Mouse (Mus musculus) forebrain, embryonic 12.5 days (tissue): ENCODE data around the gene Alox8. TPM values are rescaled to one million over a fixed set of nuclear protein-coding genes. Genes with fewer than 3 reads are reported as not detected.

Experiments used
- ATAC-seq: fragments of 200-750 bp; cut with Nextera tagmentation; 2 replicates; pipeline ENCODE4 v1.8.0; 2017; ENCODE audit warnings: moderate TSS enrichment; ENCODE audit not compliant: low FRiP score
- H3K27ac ChIP-seq: fragments of 300-500 bp; sonication (generic); 2 replicates; pipeline ENCODE4 v1.5.1; 2016; ENCODE audit warnings: mild to moderate bottlenecking
- H3K27me3 ChIP-seq: fragments of 300-500 bp; sonication (generic); 2 replicates; pipeline ENCODE4 v1.6.1; 2016; ENCODE audit warnings: mild to moderate bottlenecking
- H3K36me3 ChIP-seq: fragments of 300-500 bp; sonication (generic); replicated peaks from 2 replicates; pipeline ENCODE4 v1.6.1; 2016; ENCODE audit warnings: mild to moderate bottlenecking
- H3K4me1 ChIP-seq: fragments of 300-500 bp; sonication (generic); 2 replicates; pipeline ENCODE4 v1.6.1; 2016
- H3K4me2 ChIP-seq: fragments of 300-500 bp; sonication (generic); 2 replicates; pipeline ENCODE4 v1.6.1; 2016; ENCODE audit warnings: mild to moderate bottlenecking, moderate library complexity
- H3K4me3 ChIP-seq: fragments of 300-500 bp; sonication (generic); replicated peaks from 2 replicates; pipeline ENCODE4 v1.5.1; 2016; ENCODE audit warnings: mild to moderate bottlenecking
- H3K9ac ChIP-seq: fragments of 300-500 bp; sonication (generic); 2 replicates; pipeline ENCODE4 v1.6.1; 2016; ENCODE audit warnings: mild to moderate bottlenecking
- H3K9me3 ChIP-seq: fragments of 300-500 bp; sonication (generic); 2 replicates; pipeline ENCODE4 v1.6.1; 2016
- WGBS: fragments of 180-500 bp; shearing (Covaris S2); methylation state at CpG from one replicate; pipeline ENCODE4 v1.1.7; 2016; 5-methylcytosine and 5-hydroxymethylcytosine counted together
- polyA plus RNA-seq: library from polyadenylated mRNA; unstranded; fragments of >200 nt; fragmentation: Nextera tagmentation; extraction: Ambion mirVana; gene quantifications from 2 replicates; pipeline ENCODE4 v1.2.1, GENCODE M21; 2016

The Alox8 gene
- polyA plus RNA-seq, 1 experiment from 2014 or later, result not detected

DNA sequence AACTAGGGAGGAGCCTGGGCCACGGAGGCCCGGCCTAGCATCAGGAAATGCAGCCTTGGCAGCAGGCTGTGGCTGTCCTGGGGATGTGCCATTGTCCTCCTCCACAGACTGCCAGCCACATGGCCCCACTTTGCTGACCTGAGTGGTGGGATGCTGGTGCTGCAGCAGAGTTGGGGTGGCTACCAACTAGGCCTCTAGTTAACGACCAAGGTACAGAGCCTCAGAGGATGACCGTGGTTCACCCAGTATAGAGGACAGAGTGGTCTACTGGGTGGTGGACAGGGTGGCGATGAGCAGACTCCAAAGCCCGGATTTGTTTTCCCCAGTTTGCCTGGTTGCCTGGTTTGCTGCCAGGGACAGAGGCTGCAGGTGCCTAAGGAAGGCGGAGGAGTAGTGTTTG is 22.9 kb downstream of the Alox8 start:
- Histone ChIP-seq H3K27me3 (peaks cover 5% of the 10 kb centered on the region; the same call in 1 of the 2 replicates), H3K27ac (no peak overlapping the region), H3K4me1 (no peaks in the 10 kb centered on the region; the same call in 1 of the 2 replicates), H3K9ac (no peak overlapping the region), H3K36me3 (no peaks in the 10 kb centered on the region), H3K4me2 (no peak overlapping the region), H3K4me3 (no peak overlapping the region), H3K9me3 (no peaks in the 10 kb centered on the region)
- WGBS, result 87% methylated on average over 7 of the region's 7 CpGs
- no peak for ATAC-seq

DNA sequence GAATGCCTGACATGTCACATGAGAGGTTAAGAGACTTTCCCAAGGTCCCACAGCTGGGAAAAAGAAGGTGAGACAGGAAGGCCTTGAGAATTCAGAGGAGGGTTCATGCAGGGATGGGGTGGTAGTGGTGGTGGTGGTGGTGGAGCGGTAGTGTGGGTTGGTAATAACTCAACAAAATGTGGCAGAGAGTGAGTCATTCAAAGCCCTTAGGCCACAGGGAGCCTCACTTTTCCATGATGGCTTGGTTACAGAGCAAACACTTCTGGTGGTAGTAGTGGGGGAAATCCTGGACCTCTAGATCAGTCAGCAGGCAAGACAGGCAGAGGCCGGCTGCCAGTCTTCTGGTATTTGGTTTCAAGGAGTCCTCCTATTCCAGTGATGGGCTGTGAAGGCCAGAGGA is 25.0 kb downstream of the Alox8 start:
- no peak for ATAC-seq
- WGBS, result 91% methylated on average over 2 of the region's 2 CpGs

DNA sequence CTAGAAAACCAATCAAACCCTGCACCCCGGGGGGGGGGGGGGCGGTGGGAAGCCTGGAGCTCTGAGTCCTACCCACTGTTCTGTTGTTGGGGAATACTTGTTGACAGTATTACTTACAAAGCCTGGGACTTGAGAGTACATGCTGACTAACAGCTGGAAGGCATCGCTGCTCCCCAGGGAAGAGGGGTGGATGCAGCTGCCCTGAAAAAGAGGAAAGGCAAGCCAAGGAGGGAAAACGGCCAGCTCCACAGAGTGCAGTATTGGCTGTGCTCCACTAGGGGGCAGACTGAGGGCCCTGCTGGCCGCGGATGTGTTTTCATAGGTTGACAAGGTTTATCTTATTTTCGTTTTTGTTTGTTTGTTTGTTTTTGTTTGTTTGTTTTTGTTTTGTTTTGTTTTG is 26.0 kb downstream of the Alox8 start:
- Histone ChIP-seq H3K27me3 (peaks cover 5% of the 10 kb centered on the region; the same call in 1 of the 2 replicates), H3K4me1 (no peaks in the 10 kb centered on the region; the same call in 1 of the 2 replicates), H3K4me3 (no peak overlapping the region), H3K36me3 (no peaks in the 10 kb centered on the region), H3K9me3 (no peaks in the 10 kb centered on the region), H3K4me2 (no peak overlapping the region), H3K9ac (no peak overlapping the region), H3K27ac (no peak overlapping the region)
- no peak for ATAC-seq
- WGBS, result 32% methylated on average over 7 of the region's 7 CpGs

More for the DNA sequence above, 25.0 kb downstream of the Alox8 start:
- Histone ChIP-seq H3K9me3 (no peaks in the 10 kb centered on the region), H3K4me1 (no peaks in the 10 kb centered on the region; the same call in 1 of the 2 replicates), H3K4me2 (no peak overlapping the region), H3K36me3 (no peaks in the 10 kb centered on the region), H3K4me3 (no peak overlapping the region), H3K27ac (no peak overlapping the region), H3K9ac (no peak overlapping the region), H3K27me3 (peaks cover 5% of the 10 kb centered on the region; the same call in 1 of the 2 replicates)

DNA sequence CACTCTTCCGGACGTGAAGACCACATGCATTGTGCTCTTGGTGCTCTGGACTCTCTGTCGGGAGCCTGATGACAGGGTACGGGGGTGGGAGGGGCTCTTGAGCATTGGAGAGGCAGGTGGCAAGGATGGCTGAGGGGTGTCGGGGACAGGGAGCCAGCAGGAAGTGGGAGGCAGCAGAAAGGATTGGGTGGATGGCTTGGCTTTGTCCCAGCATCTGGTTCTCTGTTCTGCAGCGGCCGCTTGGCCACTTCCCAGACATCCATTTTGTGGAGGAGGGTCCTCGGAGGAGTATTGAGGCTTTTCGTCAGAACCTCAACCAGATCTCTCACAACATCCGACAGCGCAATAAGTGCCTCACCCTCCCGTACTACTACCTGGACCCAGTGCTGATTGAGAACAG is 28.3 kb downstream of the Alox8 start:
- Histone ChIP-seq H3K27ac (no peak overlapping the region), H3K4me1 (no peaks in the 10 kb centered on the region; the same call in 1 of the 2 replicates), H3K9me3 (no peaks in the 10 kb centered on the region), H3K36me3 (no peaks in the 10 kb centered on the region), H3K4me2 (no peak overlapping the region), H3K4me3 (no peak overlapping the region), H3K9ac (no peak overlapping the region), H3K27me3 (peaks cover 16% of the 10 kb centered on the region)
- 88% methylated on average over 12 of the region's 12 CpGs for WGBS
- no peak for ATAC-seq

DNA sequence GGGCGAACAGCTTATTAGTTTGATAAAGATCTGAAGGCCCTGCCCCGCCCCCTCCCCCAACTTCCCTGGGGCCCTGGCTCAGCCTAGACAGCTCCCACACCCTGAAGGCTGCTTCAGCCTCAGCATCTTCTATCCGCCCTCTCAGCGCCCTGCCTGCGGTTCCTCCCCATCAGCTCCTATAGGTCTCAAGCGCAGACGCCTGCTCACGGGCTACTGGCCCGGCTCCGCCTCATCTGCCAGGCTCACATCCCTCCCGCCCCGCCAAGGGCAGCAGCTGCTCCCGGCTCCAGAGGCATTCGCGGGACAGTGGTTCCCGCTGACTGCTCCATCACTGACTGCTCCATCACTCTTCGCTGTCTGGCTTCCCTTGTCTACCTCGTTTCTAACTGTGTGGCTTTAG is 40.8 kb downstream of the Alox8 start, which contains the start of gene Alox12b:
Gene Alox12b (plus strand): TSS at position 190 of the 400 bp plus-strand sequence.
- peak within 1 kb of the TSS; percentile 23 for H3K4me3 ChIP-seq
- H3K9ac ChIP-seq, result peak within 1 kb of the TSS; percentile 38; the same call in 1 of the 2 replicates
- peak within 1 kb of the TSS; percentile 47 for H3K4me2 ChIP-seq
- no peaks in the 10 kb centered on the region for H3K9me3 ChIP-seq
- ATAC-seq, result 0 out of 2 replicates have a peak, but pooled peaks have one; percentile 11
- no peak within 1 kb of the TSS for H3K27ac ChIP-seq
- peaks cover 49% of the 10 kb centered on the region for H3K27me3 ChIP-seq
- no peaks in the 10 kb centered on the region for H3K36me3 ChIP-seq
- peaks cover 9% of the 10 kb centered on the region for H3K4me1 ChIP-seq
- 2% methylated on average over 18 of the region's 18 CpGs for WGBS

DNA sequence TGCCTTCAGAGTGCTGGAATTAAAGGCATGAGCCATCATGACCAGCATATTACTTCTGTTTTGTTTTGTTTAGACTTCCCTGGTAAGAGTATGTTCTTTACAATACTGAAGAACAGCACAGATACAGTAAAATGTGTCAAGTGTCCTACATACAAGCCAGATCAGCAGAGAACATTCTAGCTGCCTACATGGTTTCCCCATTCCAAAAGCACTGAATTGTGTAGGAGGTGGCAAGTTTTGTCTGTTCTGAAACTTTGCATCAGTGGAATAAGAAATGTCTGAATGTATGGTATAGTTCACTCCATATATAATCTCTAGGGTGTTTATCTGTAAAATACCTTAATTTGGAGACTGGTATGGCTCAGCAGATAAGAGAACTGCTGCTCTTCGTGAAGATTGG is 42.3 kb downstream of the Alox8 start:
- H3K36me3 ChIP-seq, result no peaks in the 10 kb centered on the region
- no peaks in the 10 kb centered on the region for H3K9me3 ChIP-seq
- peaks cover 58% of the 10 kb centered on the region for H3K27me3 ChIP-seq
- no peak overlapping the region for H3K4me2 ChIP-seq
- H3K4me1 ChIP-seq, result peaks cover 9% of the 10 kb centered on the region
- H3K9ac ChIP-seq, result no peak overlapping the region
- H3K27ac ChIP-seq, result no peak overlapping the region
- no peak for ATAC-seq
- H3K4me3 ChIP-seq, result no peak overlapping the region
- WGBS, result 63% methylated on average over 1 of the region's 1 CpGs

DNA sequence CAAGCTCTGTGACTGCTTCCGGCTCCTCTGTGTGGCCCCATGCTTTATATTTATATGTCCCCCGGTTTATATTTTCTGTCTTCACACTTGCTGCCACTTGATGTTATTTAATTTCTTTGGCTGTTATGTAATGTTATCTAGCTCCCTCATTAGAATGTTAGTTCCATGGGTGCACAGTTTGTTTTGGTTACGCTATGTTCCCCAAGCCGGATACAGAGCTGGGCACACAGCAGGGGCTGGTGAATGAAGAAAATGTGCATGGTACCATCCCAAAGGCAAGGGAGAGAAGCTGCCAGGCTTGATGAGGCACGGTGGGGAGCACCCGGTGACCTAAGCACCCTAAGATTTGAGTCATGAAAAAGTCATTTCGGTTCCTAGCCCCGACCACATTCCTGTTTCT is 43.8 kb downstream of the Alox8 start:
- WGBS, result 83% methylated on average over 8 of the region's 8 CpGs
- H3K4me1 ChIP-seq, result peaks cover 9% of the 10 kb centered on the region
- H3K27me3 ChIP-seq, result peaks cover 56% of the 10 kb centered on the region
- no peak overlapping the region for H3K27ac ChIP-seq
- no peaks in the 10 kb centered on the region for H3K9me3 ChIP-seq
- H3K4me3 ChIP-seq, result no peak overlapping the region
- H3K4me2 ChIP-seq, result no peak overlapping the region
- no peak overlapping the region for H3K9ac ChIP-seq
- no peaks in the 10 kb centered on the region for H3K36me3 ChIP-seq
- no peak for ATAC-seq

DNA sequence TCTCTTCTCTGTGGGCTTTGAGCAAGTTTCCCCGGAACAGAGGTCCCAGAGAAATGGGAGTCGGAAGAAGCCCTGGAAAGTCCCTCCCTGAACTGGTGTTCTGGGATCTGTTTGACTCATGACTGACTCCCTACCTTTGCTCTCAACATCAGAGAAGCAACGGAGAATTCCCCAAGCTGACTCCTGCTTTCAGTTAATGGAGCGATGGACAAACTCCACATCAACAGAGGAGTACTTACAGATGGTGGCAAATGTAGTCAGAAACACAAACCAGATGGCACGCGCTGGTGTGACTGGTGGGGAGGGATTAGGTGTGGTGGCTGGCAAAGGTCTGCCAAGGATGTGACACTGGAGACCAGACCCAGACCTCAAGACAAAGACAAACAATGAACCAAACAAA is 46.6 kb downstream of the Alox8 start:
- H3K27me3 ChIP-seq, result peaks cover 27% of the 10 kb centered on the region
- peak overlapping the region; percentile 40 for H3K4me2 ChIP-seq
- no peaks in the 10 kb centered on the region for H3K36me3 ChIP-seq
- no peak for ATAC-seq
- no peaks in the 10 kb centered on the region for H3K9me3 ChIP-seq
- 71% methylated on average over 6 of the region's 6 CpGs for WGBS
- no peaks in the 10 kb centered on the region for H3K4me1 ChIP-seq
- peak overlapping the region; percentile 33; the same call in 1 of the 2 replicates for H3K9ac ChIP-seq
- H3K27ac ChIP-seq, result no peak overlapping the region
- peak overlapping the region; percentile 13; the same call in 1 of the 2 replicates for H3K4me3 ChIP-seq

DNA sequence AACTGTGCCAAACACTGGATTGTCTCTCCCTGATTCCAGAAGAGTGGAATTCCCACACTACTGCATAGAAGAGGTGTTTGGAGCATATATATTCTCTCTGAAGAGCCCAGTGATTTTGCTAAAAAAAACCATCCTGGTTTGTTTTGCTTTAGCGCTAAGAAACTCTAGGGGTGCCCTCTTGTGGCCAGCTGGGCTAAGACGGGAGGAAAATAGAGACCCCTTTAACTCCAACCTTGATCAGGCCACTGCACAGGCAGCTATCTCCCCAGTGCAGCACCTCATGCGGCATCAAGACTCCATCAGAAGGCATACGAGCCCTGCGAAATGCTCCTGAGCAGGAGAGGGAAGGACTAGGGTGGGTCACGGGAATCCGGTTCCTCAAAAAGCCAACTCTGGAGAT is 47.2 kb downstream of the Alox8 start:
- peak overlapping the region; percentile 33; the same call in 1 of the 2 replicates for H3K9ac ChIP-seq
- 10% methylated on average over 7 of the region's 7 CpGs for WGBS

DNA sequence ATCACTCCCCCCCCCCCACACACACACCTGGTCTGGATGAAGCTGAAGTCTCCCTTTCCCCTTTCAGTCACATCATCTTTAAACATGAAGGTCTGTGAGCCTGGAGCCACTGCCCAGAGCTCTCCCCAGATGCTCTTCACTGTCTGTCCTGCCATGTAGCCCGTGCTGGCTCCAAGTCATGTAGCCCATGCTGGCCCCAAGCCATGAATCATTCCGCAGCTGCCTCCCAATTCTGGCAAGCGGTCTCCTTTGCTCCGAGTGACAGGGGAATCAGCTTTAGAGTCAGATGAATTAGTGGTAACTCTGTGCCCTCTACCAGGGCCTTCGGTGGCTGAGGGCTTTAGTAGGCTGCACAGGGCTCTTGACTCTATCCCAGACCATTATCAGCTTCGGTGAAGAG is 47.9 kb downstream of the Alox8 start:
- no peak overlapping the region for H3K27ac ChIP-seq
- H3K9me3 ChIP-seq, result no peaks in the 10 kb centered on the region
- no peaks in the 10 kb centered on the region for H3K36me3 ChIP-seq
- H3K4me3 ChIP-seq, result no peak overlapping the region
- WGBS, result 80% methylated on average over 6 of the region's 6 CpGs
- no peak overlapping the region for H3K4me2 ChIP-seq
- ATAC-seq, result no peak
- no peak overlapping the region for H3K9ac ChIP-seq
- H3K4me1 ChIP-seq, result no peaks in the 10 kb centered on the region
- peaks cover 27% of the 10 kb centered on the region for H3K27me3 ChIP-seq

More for the DNA sequence above, 47.2 kb downstream of the Alox8 start:
- H3K9me3 ChIP-seq, result no peaks in the 10 kb centered on the region
- H3K27me3 ChIP-seq, result peaks cover 27% of the 10 kb centered on the region
- H3K4me1 ChIP-seq, result no peaks in the 10 kb centered on the region
- H3K4me3 ChIP-seq, result peak overlapping the region; percentile 13
- peak overlapping the region; percentile 40 for H3K4me2 ChIP-seq
- H3K27ac ChIP-seq, result no peak overlapping the region
- no peaks in the 10 kb centered on the region for H3K36me3 ChIP-seq
- ATAC-seq, result no peak

DNA sequence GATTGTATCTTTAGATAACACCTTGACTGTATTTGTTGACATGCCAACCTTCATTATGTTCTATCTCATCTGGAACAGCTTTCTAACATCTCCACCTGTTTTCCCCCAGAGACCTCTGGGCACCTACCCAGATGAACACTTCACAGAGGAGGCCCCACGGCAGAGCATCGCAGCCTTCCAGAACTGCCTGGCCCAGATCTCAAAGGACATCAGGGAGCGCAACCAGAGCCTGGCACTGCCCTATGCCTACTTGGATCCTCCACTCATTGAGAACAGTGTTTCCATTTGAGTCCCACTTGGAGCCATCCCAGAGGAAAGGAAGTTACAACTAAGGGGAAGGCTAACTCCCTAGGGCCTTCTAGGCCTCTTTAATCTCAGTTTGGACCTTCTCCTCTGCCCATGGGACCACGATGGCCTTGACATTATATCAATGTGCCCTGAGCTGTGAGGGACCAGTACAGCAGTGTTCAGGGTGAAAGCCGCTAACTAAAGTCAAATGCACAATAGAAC is 49.1 kb downstream of the Alox8 start:
- whole genome bisulfite sequencing, result 90% methylated on average over 5 of the region's 5 CpGs
- no peaks in the 10 kb centered on the region for H3K36me3 ChIP-seq
- no peak overlapping the region for H3K27ac ChIP-seq
- H3K9me3 ChIP-seq, result no peaks in the 10 kb centered on the region
- H3K4me3 ChIP-seq, result no peak overlapping the region
- H3K27me3 ChIP-seq, result peaks cover 20% of the 10 kb centered on the region
- H3K4me2 ChIP-seq, result no peak overlapping the region
- H3K4me1 ChIP-seq, result no peaks in the 10 kb centered on the region
- no peak for ATAC-seq
- no peak overlapping the region for H3K9ac ChIP-seq

DNA sequence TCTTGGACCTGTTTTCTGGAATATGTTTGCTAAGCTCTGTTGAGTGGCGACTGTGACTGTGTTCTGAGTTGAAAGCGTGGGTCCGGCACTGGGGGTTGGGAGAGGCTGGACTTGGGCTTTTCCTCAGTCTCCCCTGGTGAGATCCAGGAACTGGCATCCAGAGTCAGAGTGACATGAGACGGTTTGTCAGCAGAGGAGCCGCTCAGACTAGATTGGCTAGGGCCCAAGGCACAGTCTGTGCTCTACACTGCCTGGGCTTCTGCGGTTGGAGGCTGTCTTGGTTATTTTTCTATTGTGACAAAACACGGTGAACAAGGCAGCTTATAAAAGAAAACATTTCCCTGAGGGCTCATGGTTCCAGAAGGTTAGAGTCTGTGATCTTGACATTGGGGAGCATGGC is 50.1 kb downstream of the Alox8 start:
- no peak overlapping the region for H3K4me3 ChIP-seq
- H3K36me3 ChIP-seq, result no peaks in the 10 kb centered on the region
- peaks cover 18% of the 10 kb centered on the region for H3K27me3 ChIP-seq
- WGBS, result 71% methylated on average over 7 of the region's 7 CpGs
- no peaks in the 10 kb centered on the region for H3K9me3 ChIP-seq
- no peak overlapping the region for H3K4me2 ChIP-seq
- ATAC-seq, result no peak
- H3K9ac ChIP-seq, result no peak overlapping the region
- H3K27ac ChIP-seq, result no peak overlapping the region
- no peaks in the 10 kb centered on the region for H3K4me1 ChIP-seq

DNA sequence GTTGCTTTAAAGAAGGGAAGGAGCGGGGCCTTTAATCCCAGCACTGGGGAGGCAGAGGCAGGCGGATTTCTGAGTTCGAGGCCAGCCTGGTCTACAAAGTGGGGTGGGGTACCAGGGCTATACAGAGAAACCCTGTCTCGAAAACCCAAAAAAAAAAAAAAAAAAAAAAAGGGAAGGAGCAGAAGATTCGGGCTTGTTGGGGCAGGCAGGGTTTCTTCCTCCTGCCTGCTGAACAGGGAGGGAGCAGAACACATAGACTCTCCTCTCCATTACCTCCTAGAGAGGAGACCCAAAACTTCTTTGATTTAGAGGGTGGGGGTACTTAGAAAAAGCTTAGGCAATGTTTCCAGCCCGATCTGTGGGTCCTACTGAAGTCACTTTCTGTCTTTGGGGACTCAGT is 62.3 kb downstream of the Alox8 start:
- Histone ChIP-seq H3K4me2 (no peak overlapping the region), H3K27ac (no peak overlapping the region), H3K9ac (no peak overlapping the region), H3K36me3 (no peaks in the 10 kb centered on the region), H3K4me1 (peaks cover 13% of the 10 kb centered on the region), H3K4me3 (no peak overlapping the region), H3K9me3 (no peaks in the 10 kb centered on the region), H3K27me3 (peaks cover 31% of the 10 kb centered on the region)
- ATAC-seq, result no peak
- WGBS, result 95% methylated on average over 6 of the region's 6 CpGs
